Mouse (Mus musculus): ENCODE data around the gene Actr8. TPM values are rescaled to one million over a fixed set of nuclear protein-coding genes. Genes with fewer than 3 reads are reported as not detected.

Gene Actr8
- polyA plus RNA-seq, 1 experiment from 2014 or later, result 82.4 TPM

DNA sequence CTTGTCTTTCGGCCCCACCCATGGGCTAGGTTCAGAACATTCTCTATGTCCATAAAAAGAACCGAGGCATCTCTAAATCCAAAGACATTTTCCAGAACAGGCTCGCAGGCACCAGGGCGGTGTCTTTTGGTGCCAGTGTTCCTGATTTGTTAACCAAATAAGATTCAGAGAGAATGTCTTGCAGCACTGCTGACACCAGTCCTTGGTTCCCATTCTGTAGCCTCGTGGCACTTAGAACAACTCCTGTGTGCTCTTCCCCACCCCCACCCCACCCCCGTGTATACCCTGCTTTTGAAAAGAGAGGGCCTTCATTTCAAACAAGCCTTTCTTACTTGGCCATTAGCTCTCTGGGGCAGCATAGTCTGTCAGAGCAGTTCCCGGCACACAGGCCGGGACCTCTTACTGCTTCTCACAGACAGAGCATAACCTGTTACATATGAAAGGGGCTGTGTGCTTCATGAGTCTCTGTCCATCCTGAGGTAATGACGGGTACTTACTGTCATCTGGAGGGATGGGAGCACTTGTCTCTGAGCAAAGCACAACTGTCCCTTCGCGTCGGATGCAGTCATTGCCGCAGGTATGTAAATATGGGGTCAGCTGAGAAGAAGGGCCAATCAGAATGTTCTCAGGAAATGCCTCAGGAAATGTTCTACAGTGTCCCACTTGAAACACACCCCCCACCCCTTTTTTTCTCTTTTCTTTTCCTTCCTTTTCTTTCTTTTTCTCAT lies 20.8 kb downstream of the Actr8 start:
- no peaks in the 10 kb centered on the region for H3K9me3 ChIP-seq
- H3K27ac ChIP-seq (replicated peaks), result no peak overlapping the region
- H3K4me3 ChIP-seq, result no peak overlapping the region
- H3K9ac ChIP-seq, result no peak overlapping the region
- no peaks in the 10 kb centered on the region for H3K4me1 ChIP-seq (replicated peaks)
- 74% methylated on average over 13 of the region's 13 CpGs for WGBS
- peaks cover 29% of the 10 kb centered on the region for H3K36me3 ChIP-seq
- 0 out of 2 replicates have a peak, but pooled peaks have one; percentile 5 for ATAC-seq (ENCODE audit: low FRiP score, low read depth)
- no peak overlapping the region for H3K4me2 ChIP-seq
- no peaks in the 10 kb centered on the region for H3K27me3 ChIP-seq

DNA sequence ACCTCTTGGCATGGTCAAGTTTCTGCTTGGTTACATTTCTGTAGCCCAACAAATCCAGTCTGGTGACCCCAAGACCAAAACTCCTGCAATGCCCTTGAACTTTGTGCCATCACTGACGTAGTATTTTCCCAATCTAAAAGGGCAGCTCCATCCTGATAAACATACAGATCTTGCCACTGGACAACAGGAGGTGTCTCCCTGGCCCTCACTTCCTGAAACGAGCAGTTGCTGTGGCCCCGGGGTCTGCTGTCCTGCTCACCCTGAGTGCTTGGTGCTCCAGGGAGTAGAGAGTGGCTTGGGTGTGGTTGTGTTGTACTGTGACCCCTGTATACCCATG lies 21.3 kb downstream of the Actr8 start:
- Histone ChIP-seq H3K27ac (replicated peaks) (no peak overlapping the region), H3K9me3 (no peaks in the 10 kb centered on the region), H3K4me3 (no peak overlapping the region), H3K4me1 (replicated peaks) (no peaks in the 10 kb centered on the region), H3K36me3 (peaks cover 23% of the 10 kb centered on the region), H3K27me3 (no peaks in the 10 kb centered on the region), H3K4me2 (no peak overlapping the region), H3K9ac (no peak overlapping the region)
- ATAC-seq (ENCODE audit: low FRiP score, low read depth), result no peak
- 91% methylated on average over 3 of the region's 3 CpGs for WGBS

DNA sequence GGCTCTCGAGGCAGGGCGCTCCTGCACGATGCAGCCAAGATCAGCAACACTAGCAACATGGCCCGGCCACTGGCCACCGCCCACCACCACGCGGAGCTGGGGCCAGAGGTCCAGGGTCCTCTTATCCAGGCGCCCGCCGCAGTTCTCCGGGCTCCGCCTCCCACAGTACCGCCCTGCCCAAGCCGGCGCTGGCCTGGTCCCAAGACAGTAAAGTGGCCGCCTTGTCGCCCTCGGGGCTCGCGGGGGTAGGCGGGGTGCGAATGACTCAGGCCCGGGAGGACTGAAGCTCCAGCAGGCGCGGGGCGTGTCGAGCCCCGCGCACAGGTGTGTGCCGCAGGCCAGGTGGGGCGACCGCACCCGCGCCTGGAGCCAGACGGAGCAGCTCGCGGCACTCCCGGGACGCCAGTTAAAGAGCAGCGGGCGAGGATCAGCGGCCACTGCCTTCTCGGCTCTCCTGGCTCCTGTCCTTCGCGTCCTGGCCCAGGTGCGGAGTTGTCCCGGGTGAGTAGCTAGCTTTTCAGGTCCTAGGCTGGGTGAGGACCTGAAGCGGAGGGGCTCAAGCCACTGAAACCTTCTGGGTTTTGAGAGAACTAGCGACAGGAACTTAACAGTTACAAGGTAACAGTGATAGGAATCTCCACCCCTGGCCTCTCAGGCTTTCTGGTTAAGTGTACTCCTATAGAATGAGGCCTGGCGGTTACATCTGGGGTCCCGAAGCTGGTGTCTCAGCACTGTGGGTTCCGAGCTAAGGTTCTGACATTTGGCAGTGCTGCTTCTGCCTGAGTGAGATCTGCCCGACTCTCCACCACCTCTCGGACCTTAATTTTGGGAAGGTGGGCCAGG lies 30.8 kb downstream of the Actr8 start, which contains the start of the genes Il17rb and Chdh:
Gene Il17rb (minus strand): TSS at position 164 of the 843 bp plus-strand sequence.
Gene Chdh (plus strand): TSS at position 291 of the 843 bp plus-strand sequence.
- H3K9me3 ChIP-seq, result no peaks in the 10 kb centered on the region
- H3K4me3 ChIP-seq, result peak within 1 kb of the TSS; percentile 45
- peak within 1 kb of the TSS; percentile 32 for H3K9ac ChIP-seq
- no peak within 1 kb of the TSS for H3K27ac ChIP-seq (replicated peaks)
- WGBS, result 10% methylated on average over 54 of the region's 54 CpGs
- peaks cover 10% of the 10 kb centered on the region for H3K4me1 ChIP-seq (replicated peaks)
- peak within 1 kb of the TSS; percentile 93 for H3K4me2 ChIP-seq
- no peaks in the 10 kb centered on the region for H3K36me3 ChIP-seq
- ATAC-seq (ENCODE audit: low FRiP score, low read depth), result peak; percentile 80
- H3K27me3 ChIP-seq, result peaks cover 6% of the 10 kb centered on the region; the same call in 1 of the 2 replicates

DNA sequence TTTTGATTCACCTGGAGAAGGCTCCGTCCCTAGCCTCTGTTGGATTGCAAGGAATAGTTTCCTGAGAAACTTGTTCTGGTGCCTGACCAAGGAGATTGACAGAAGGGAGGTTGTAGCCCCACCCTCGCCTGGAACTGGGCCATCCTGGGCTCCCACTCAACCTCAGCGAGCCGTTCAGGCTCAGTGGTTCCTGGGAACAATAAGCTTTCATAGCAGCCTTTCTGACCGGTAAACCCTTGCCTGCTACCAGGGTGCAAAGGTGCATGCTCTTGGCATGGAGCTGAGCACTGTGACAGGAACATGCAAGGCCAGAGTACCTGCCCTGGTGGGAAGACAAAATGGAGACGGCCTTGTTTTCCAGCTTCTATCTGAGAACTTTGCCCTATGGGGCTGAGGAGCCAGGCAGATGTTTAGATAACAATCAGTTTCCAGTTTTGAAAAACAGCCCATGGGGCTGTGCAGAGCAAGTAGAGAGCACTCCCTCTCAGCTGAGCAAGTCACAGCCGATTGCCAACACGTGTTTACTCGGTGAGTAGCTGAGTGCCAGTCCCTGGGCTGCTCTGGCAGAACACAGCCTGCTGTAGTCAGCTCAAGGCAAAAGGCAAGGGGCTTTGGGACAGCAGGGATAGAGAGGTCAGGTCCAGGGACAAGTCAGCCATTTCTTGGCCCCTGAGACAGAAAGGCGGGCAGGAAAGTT lies 31.9 kb downstream of the Actr8 start:
- peak; percentile 36; the same call in 1 of the 2 replicates for ATAC-seq (ENCODE audit: low FRiP score, low read depth)
- H3K27me3 ChIP-seq, result peaks cover 6% of the 10 kb centered on the region; the same call in 1 of the 2 replicates
- no peak overlapping the region for H3K4me3 ChIP-seq
- no peak overlapping the region for H3K9ac ChIP-seq
- no peak overlapping the region for H3K27ac ChIP-seq (replicated peaks)
- no peaks in the 10 kb centered on the region for H3K9me3 ChIP-seq
- no peak overlapping the region for H3K4me2 ChIP-seq
- H3K36me3 ChIP-seq, result no peaks in the 10 kb centered on the region
- H3K4me1 ChIP-seq (replicated peaks), result peaks cover 10% of the 10 kb centered on the region
- 61% methylated on average over 10 of the region's 10 CpGs for WGBS

DNA sequence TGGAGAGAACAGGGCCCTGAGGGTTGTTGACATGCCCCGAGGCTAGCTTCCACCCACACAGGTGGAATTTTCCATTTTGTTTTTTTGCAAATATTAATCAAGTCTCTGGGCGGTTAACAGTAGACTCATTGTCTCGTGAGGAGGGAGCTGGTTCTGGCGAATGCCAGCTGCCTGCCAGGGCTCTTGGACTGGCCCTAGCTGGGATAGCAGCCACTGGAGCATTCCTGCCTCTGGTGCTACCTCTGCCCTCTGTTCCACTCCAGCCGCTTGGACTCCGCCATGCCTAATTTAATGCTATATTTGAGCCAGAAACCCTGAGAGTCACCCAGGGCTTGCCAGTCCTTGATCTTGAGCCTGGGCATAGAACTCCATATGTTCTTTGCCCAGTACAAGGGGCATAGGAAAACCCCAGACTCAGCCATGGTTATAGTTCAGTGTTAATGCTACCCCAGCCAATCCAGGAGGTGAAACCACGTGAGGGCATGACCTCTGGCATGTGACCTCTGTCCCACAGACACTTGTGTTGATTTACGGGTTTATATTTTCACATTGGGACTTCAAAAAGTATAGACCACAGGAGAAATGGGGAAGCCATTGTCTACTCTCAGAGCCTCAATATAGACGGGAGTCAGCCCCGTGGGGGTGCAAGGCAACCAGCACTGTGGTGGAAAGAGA lies 33.9 kb downstream of the Actr8 start:
- Histone ChIP-seq H3K9me3 (no peaks in the 10 kb centered on the region), H3K27ac (replicated peaks) (no peak overlapping the region), H3K4me3 (no peak overlapping the region), H3K27me3 (peaks cover 6% of the 10 kb centered on the region; the same call in 1 of the 2 replicates), H3K9ac (no peak overlapping the region), H3K36me3 (no peaks in the 10 kb centered on the region), H3K4me2 (no peak overlapping the region), H3K4me1 (replicated peaks) (peaks cover 10% of the 10 kb centered on the region)
- peak; percentile 44; the same call in 1 of the 2 replicates for ATAC-seq (ENCODE audit: low FRiP score, low read depth)
- 69% methylated on average over 10 of the region's 10 CpGs for WGBS

DNA sequence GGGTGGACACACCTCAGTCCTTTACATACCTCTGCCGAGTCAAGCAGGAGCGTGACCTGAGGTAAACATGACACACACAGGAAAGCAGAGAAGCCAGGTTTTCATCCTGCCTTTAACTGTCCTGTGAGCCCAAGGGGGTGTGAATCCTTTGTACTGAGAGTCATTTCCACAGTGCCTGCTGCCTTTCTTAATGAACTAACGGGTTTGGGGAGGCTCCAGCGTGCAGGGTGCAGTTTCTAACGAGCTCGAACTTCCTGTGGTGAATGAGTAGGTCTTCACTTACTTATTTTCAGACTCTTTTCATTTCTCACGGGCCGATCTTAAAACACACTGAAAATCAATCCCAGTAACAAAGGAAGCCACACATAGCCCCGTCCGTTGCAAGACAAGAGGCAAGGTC lies 36.4 kb downstream of the Actr8 start:
- Histone ChIP-seq H3K4me2 (no peak overlapping the region), H3K27ac (replicated peaks) (no peak overlapping the region), H3K4me3 (no peak overlapping the region), H3K9me3 (no peaks in the 10 kb centered on the region), H3K36me3 (no peaks in the 10 kb centered on the region), H3K4me1 (replicated peaks) (no peaks in the 10 kb centered on the region), H3K27me3 (no peaks in the 10 kb centered on the region), H3K9ac (no peak overlapping the region)
- 79% methylated on average over 10 of the region's 10 CpGs for WGBS
- ATAC-seq (ENCODE audit: low FRiP score, low read depth), result no peak

DNA sequence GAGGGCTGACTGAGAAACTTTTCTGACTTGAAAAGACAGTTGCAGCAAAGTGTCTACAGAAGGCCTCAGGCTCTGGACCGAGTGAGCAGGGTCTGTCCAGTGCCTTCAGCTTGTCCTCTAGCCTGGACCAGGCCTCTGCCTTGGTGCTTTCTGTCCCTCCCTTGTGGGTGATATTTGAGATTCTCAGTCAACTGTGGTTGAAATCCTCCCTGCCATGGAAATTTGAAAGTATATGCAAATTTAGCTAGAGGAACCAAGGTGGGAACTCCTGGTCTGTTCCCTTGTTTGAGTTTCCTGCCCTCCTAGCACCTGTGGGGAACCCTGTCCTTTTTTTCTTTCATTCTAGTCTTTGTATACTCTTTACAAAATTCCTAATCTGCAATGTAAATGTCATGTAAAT lies 36.9 kb downstream of the Actr8 start:
- H3K9me3 ChIP-seq, result no peaks in the 10 kb centered on the region
- no peaks in the 10 kb centered on the region for H3K27me3 ChIP-seq
- no peak overlapping the region for H3K4me3 ChIP-seq
- no peak overlapping the region for H3K27ac ChIP-seq (replicated peaks)
- no peaks in the 10 kb centered on the region for H3K36me3 ChIP-seq
- no peak for ATAC-seq (ENCODE audit: low FRiP score, low read depth)
- H3K4me1 ChIP-seq (replicated peaks), result no peaks in the 10 kb centered on the region
- WGBS, result 83% methylated on average over 1 of the region's 1 CpGs
- H3K9ac ChIP-seq, result no peak overlapping the region
- no peak overlapping the region for H3K4me2 ChIP-seq

DNA sequence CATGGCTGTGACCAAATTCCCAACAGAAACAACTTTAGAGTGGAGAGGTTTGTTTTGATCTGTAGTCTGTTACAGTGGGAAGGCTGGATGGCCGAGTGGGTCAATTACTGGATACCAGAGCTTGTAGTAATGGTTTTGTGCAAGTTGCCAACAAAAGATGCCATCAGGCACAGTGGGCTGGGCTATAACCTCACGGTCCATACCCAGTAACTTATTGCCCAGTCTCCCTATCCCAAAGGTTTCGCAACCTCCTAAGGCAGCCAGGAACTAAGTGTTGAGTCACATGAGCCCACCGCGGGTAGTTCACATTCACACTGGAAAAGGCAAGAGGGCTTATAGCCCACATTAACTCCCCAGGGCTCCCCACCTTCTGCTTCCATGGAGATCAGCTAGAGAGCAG lies 38.5 kb downstream of the Actr8 start:
- Histone ChIP-seq H3K4me2 (no peak overlapping the region), H3K9ac (no peak overlapping the region), H3K9me3 (no peaks in the 10 kb centered on the region), H3K36me3 (no peaks in the 10 kb centered on the region), H3K4me1 (replicated peaks) (no peaks in the 10 kb centered on the region), H3K27ac (replicated peaks) (no peak overlapping the region), H3K4me3 (no peak overlapping the region), H3K27me3 (no peaks in the 10 kb centered on the region)
- no peak for ATAC-seq (ENCODE audit: low FRiP score, low read depth)
- WGBS, result 89% methylated on average over 5 of the region's 5 CpGs

DNA sequence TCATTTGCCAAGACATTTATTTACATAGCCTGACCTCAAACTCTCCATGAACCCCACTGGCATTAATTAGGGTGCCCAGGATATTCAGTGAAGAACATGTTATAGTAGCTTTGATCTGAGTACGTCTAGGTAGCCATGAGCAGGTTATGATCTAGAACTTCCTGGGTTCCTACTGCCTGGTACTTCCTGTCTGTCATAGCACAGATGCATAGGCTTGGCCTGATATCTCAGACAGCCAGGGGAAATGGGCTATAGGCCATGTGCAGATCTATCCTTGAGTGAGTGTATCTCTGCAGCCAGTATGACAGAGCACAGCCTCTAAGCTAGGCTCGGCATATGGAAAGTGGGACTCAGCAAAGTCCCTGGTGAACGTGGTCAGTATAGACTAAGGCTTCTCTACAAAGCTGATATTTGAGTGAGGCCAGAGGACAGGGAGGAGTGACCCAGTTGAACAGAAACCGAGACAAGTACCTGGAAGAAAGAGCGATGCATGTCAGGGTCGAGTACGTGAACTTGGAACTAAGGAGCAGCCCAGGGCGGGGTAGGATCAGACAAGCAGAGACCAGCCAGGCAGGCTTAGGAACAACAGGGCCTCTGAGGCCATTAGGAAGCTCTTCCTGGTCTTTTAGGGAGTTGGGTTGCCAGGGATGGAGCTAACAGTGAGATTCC lies 39.8 kb downstream of the Actr8 start:
- Histone ChIP-seq H3K4me3 (no peak overlapping the region), H3K9ac (no peak overlapping the region), H3K27ac (replicated peaks) (no peak overlapping the region), H3K4me2 (no peak overlapping the region), H3K27me3 (no peaks in the 10 kb centered on the region), H3K9me3 (no peaks in the 10 kb centered on the region), H3K4me1 (replicated peaks) (no peaks in the 10 kb centered on the region), H3K36me3 (no peaks in the 10 kb centered on the region)
- no peak for ATAC-seq (ENCODE audit: low FRiP score, low read depth)
- WGBS, result 91% methylated on average over 8 of the region's 8 CpGs

DNA sequence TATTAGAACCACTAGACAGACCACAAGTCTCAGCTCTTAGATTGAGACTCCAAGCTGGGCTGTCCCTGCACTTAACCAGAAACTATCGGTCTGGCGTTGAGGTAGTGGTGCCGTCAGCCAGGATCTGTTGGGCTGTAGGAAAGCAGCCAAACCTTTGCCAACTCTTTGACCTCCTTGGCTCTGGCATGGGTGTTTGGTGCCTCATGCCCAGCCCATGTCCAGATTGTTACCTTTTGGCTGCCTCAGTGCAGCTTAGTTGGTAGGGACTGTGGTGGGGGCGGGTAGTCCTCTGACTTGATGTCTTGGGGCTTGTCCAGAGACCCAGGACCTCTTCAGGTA lies 40.3 kb downstream of the Actr8 start:
- Histone ChIP-seq H3K36me3 (no peaks in the 10 kb centered on the region), H3K4me3 (no peak overlapping the region), H3K4me2 (no peak overlapping the region), H3K9me3 (no peaks in the 10 kb centered on the region), H3K9ac (no peak overlapping the region), H3K4me1 (replicated peaks) (no peaks in the 10 kb centered on the region), H3K27me3 (no peaks in the 10 kb centered on the region), H3K27ac (replicated peaks) (no peak overlapping the region)
- 97% methylated on average over 4 of the region's 4 CpGs for WGBS
- no peak for ATAC-seq (ENCODE audit: low FRiP score, low read depth)

DNA sequence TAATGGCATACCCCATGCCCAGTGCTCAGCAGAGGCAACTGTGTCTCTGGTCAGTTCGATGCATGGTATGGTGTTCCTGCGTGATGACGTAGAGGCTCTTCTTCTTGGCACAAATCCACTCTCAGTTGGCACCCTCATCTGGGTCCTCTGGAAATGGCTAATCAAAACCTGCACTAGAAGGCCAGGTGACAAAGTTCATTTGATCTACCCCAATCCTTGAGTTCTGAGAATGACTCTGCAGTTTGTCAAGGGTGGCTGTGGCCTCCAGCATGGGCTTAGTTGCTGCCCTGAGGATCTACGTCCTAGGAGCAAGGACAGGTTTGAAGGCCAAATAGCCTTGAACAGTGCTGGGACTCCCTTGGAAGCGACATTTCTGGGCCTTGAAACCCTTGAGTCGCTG lies 40.7 kb downstream of the Actr8 start:
- WGBS, result 92% methylated on average over 6 of the region's 6 CpGs
- Histone ChIP-seq H3K36me3 (no peaks in the 10 kb centered on the region), H3K9me3 (no peaks in the 10 kb centered on the region), H3K27ac (replicated peaks) (no peak overlapping the region), H3K4me2 (no peak overlapping the region), H3K9ac (no peak overlapping the region), H3K27me3 (no peaks in the 10 kb centered on the region), H3K4me1 (replicated peaks) (no peaks in the 10 kb centered on the region), H3K4me3 (no peak overlapping the region)
- no peak for ATAC-seq (ENCODE audit: low FRiP score, low read depth)

Measured in hindbrain, embryonic 15.5 days (tissue).